Mouse (Mus musculus) v-Abl transformed pro-B cells (cell line): ENCODE data around the gene Lpar3.

ENCODE experiments used
- in situ Hi-C, 2 experiments: fragments of 400-800 bp; cut with MboI; formaldehyde crosslinking; loops; one replicate each; pipeline ENCODE4 v1.15.1; 2025; ENCODE audit not compliant: unreplicated experiment in 2 of 2

Lpar3 gene

GRCm38 (mm10) chr3:146333270-146333669 is 112.5 kb downstream of the Lpar3 start:
- in situ Hi-C loops: no loop called here

DNA sequence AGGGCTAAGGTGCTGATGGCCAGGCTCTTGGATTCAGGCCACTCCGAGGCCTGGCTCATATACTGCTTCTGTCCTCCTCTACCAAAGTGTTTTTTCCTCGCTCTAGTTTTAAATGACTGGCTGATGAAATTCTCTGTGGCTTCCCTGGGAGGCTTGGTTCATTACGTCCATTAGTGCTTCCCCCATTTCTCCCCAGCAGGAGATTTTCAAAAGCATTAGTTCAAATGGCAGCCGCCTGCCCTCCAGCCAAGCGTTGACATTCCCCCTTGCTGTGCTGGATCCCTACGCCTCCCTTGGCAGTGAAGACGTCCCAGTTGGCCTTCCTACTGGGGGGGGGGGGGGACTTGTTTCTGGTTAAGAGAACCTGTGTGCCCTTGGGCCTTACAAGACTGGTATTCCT is 113.3 kb downstream of the Lpar3 start:
- in situ Hi-C loops: no loop called here
